Mouse (Mus musculus): Measurements from ENCODE around the gene Mafk. TPM values are rescaled to one million over a fixed set of nuclear protein-coding genes. Genes with fewer than 3 reads are reported as not detected.

Mafk gene
- polyA plus RNA-seq, 1 experiment from 2014 or later = 24.9 TPM

DNA sequence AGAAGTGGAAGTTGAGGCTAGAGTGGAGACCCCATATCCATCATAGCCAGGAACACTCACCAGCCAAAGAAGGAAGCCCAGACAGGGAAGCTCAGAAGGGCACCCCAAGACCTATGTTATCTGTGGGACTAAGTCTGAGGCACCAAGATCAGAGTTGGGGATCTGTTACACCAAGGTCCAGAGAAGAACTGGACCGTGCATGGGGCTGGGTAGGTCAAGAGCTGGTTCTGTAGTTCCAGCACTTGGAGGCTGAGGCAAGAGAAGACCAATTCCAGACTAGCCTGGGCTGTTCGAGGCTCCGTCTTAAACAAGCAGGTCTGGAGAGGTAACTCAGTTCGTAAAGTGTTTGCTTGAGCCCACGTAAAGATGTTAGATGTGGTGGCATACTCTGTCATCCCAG is 2.8 kb downstream of the Mafk start:
- H3K9ac ChIP-seq (ENCODE audit: low read length) = no peak overlapping the region
- ATAC-seq (replicated peaks; ENCODE audit: extremely low read depth, insufficient read depth, low FRiP score) = no peak
- H3K9me3 ChIP-seq (replicated peaks; ENCODE audit: control insufficient read depth, low read length) = no peaks in the 10 kb centered on the region
- H3K4me1 ChIP-seq (ENCODE audit: control insufficient read depth, insufficient read depth, low read length) = peaks cover 70% of the 10 kb centered on the region
- WGBS = 86% methylated on average over 5 of the region's 5 CpGs
- peak overlapping the region; percentile 99 for H3K4me2 ChIP-seq (ENCODE audit: low read depth, low read length)
- H3K36me3 ChIP-seq (ENCODE audit: control insufficient read depth, insufficient read depth) = peaks cover under 1% of the 10 kb centered on the region; the same call in 1 of the 2 replicates
- peak overlapping the region; percentile 93 for H3K27ac ChIP-seq (ENCODE audit: low read length)
- no peaks in the 10 kb centered on the region for H3K27me3 ChIP-seq (ENCODE audit: control insufficient read depth, insufficient read depth, low read length)
- H3K4me3 ChIP-seq (ENCODE audit: low read length) = no peak overlapping the region

DNA sequence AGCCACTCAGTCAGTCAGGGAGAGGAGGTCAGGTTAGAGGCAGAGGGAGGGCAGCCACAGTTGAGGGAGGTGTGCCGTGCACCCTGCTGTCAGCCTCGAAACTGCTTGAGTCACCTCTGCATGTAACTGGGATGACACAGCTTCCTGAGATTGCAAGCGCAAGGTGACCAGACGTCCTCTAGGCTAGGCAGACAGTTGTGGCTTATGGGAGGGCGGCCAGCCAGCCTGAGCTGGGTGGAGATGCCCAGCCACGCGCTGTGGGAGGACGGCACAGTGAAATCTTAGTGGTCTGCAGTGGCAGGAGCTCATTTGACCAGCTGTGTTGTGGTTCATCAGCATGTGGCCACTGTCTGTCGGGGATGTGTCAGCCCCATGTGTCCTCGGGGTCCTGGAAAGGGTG is 3.6 kb downstream of the Mafk start:
- Histone ChIP-seq H3K4me3 (ENCODE audit: low read length) (peak overlapping the region; percentile 9; the same call in 1 of the 2 replicates), H3K4me1 (ENCODE audit: control insufficient read depth, insufficient read depth, low read length) (peaks cover 71% of the 10 kb centered on the region), H3K9ac (ENCODE audit: low read length) (peak overlapping the region; percentile 79), H3K4me2 (ENCODE audit: low read depth, low read length) (peak overlapping the region; percentile 28), H3K27ac (ENCODE audit: low read length) (peak overlapping the region; percentile 98), H3K36me3 (ENCODE audit: control insufficient read depth, insufficient read depth) (peaks cover 8% of the 10 kb centered on the region), H3K9me3 (replicated peaks; ENCODE audit: control insufficient read depth, low read length) (no peaks in the 10 kb centered on the region), H3K27me3 (ENCODE audit: control insufficient read depth, insufficient read depth, low read length) (no peaks in the 10 kb centered on the region)
- ATAC-seq (replicated peaks; ENCODE audit: extremely low read depth, insufficient read depth, low FRiP score) = no peak
- 33% methylated on average over 10 of the region's 10 CpGs for WGBS

DNA sequence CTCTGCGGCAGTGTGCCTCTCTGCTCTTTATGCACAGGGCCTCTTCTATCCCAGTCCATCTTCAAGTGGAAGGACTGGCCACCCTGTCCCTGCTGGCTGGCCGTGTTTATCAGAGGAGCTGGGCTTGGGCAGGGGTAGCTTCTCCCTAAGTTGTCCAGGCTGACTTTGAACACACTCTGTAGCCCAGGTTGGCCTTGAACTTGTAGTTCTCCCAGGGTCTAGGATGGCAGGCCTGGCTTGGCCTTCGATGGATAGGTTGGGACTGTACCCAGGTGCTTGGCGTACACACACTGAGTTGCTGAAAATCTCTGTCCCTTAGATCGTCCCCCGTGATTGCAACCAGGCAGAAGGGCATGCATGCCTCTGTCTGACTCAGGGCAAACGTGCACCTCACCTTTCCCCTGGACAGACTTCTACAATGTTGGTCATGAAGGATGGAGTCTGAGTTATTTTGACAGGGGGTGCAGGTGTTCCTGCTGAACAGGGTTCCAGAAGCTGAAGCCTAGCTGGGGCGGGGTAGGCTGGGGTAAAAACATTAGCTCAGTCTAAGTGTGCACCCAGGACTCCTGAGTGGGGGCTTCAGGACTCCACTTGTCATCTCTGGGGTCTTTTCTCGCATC is 4.8 kb downstream of the Mafk start:
- H3K27me3 ChIP-seq (ENCODE audit: control insufficient read depth, insufficient read depth, low read length) = no peaks in the 10 kb centered on the region
- H3K9me3 ChIP-seq (replicated peaks; ENCODE audit: control insufficient read depth, low read length) = no peaks in the 10 kb centered on the region
- peaks cover 72% of the 10 kb centered on the region for H3K4me1 ChIP-seq (ENCODE audit: control insufficient read depth, insufficient read depth, low read length)
- peak overlapping the region; percentile 79 for H3K9ac ChIP-seq (ENCODE audit: low read length)
- peak overlapping the region; percentile 66 for H3K4me2 ChIP-seq (ENCODE audit: low read depth, low read length)
- WGBS = 67% methylated on average over 9 of the region's 9 CpGs
- H3K4me3 ChIP-seq (ENCODE audit: low read length) = no peak overlapping the region
- no peak for ATAC-seq (replicated peaks; ENCODE audit: extremely low read depth, insufficient read depth, low FRiP score)
- peak overlapping the region; percentile 98 for H3K27ac ChIP-seq (ENCODE audit: low read length)
- H3K36me3 ChIP-seq (ENCODE audit: control insufficient read depth, insufficient read depth) = peaks cover 18% of the 10 kb centered on the region

DNA sequence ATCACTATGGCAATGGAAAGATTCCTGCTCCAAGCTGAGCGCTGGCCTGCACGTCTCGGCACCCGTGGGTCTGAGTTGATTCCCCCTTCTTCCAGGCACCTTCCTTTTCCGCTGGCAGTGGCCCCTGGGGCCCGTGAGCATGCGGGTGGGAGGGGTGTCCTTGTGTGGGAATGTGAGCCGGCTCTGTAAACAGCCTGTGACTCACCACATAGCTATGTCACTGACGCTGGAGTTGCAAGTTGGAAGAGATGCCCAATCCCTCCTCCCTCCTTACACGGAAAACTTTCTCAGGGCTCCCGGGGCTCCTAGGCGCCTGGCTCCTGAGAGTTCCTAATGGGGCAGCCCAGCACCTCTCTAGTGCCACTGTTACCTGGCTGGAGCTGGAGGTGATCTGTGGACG is 5.6 kb downstream of the Mafk start:
- Histone ChIP-seq H3K4me1 (ENCODE audit: control insufficient read depth, insufficient read depth, low read length) (peaks cover 71% of the 10 kb centered on the region), H3K36me3 (ENCODE audit: control insufficient read depth, insufficient read depth) (peaks cover 22% of the 10 kb centered on the region), H3K9ac (ENCODE audit: low read length) (peak overlapping the region; percentile 79), H3K27me3 (ENCODE audit: control insufficient read depth, insufficient read depth, low read length) (no peaks in the 10 kb centered on the region), H3K4me3 (ENCODE audit: low read length) (peak overlapping the region; percentile 38), H3K4me2 (ENCODE audit: low read depth, low read length) (peak overlapping the region; percentile 66), H3K27ac (ENCODE audit: low read length) (peak overlapping the region; percentile 98), H3K9me3 (replicated peaks; ENCODE audit: control insufficient read depth, low read length) (no peaks in the 10 kb centered on the region)
- 6% methylated on average over 13 of the region's 13 CpGs for WGBS
- peak; percentile 79 for ATAC-seq (replicated peaks; ENCODE audit: extremely low read depth, insufficient read depth, low FRiP score)

DNA sequence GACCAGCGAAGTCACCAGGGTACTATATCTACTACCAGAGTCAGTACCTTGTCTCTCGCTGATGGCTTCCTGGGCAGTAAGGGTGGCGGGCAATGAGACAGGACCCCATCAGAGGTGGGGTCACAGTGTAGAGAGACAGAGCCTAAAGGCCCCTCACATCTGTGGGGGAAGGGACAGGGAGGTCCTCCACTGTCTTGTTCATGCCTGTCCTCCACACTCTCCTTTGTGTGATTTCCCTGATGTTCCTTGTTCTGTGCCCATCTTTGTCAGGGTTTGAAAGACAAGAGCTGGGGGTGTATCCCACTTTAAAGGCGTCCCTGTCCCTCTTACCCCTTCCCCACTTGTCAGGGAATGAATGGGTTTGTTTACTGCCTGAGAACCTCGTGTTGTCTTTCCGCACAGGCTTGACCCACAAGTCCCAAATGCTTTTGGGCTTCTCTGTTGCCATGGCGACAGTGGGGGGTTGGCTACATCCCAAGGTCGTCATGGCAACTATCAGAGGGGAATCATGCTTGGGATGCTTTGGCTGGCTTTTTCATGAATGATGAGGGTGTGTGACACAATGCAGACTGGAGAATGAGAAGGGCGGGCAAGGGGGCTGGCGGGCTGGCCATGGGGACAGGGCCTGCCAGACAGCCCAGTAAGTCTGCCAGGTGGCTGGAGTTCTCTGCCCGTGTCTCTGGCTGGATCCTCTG is 6.3 kb downstream of the Mafk start:
- H3K27me3 ChIP-seq (ENCODE audit: control insufficient read depth, insufficient read depth, low read length) = no peaks in the 10 kb centered on the region
- peaks cover 66% of the 10 kb centered on the region for H3K4me1 ChIP-seq (ENCODE audit: control insufficient read depth, insufficient read depth, low read length)
- H3K36me3 ChIP-seq (ENCODE audit: control insufficient read depth, insufficient read depth) = peaks cover 22% of the 10 kb centered on the region
- no peaks in the 10 kb centered on the region for H3K9me3 ChIP-seq (replicated peaks; ENCODE audit: control insufficient read depth, low read length)
- H3K4me2 ChIP-seq (ENCODE audit: low read depth, low read length) = peak overlapping the region; percentile 66
- peak overlapping the region; percentile 38 for H3K4me3 ChIP-seq (ENCODE audit: low read length)
- peak overlapping the region; percentile 98 for H3K27ac ChIP-seq (ENCODE audit: low read length)
- peak; percentile 56 for ATAC-seq (replicated peaks; ENCODE audit: extremely low read depth, insufficient read depth, low FRiP score)
- WGBS = 18% methylated on average over 11 of the region's 11 CpGs
- peak overlapping the region; percentile 72 for H3K9ac ChIP-seq (ENCODE audit: low read length)

DNA sequence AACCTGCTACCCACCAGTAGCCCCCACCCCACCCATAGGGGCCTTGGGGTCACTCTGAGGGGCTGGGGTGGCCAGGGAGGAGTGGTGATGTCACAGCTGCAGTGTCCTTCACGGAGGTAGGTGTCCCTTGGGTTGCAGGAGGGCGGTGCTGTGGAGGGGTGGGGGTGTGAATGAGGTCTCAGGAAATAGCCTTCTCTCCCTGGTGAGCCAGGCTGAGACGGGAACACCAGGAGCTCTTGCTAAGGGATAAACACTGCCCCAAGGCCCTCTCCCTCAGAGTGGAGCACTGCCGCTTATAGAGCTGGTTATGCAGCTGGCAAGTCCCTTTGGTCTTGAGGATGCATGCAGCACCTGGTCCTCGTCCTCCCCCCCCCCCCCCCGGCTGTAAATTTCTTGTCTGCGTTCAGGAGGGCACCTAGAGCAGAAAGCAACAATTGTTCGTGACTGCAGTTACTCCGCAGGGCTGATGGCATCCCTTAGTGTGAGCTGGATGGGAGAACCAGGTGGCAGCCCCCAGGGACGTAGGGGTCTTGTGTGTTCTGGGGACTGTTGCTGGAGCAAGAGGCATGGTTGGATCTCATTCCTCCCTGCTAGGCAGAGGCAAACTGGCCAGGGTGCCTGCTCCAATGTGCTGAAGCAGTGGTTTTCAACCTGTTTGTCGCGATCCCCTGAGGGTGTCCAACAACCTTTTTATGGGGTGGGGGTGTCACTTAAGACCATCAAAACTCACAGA is 7.0 kb downstream of the Mafk start:
- peak overlapping the region; percentile 52 for H3K4me2 ChIP-seq (ENCODE audit: low read depth, low read length)
- peak overlapping the region; percentile 72 for H3K9ac ChIP-seq (ENCODE audit: low read length)
- H3K27me3 ChIP-seq (ENCODE audit: control insufficient read depth, insufficient read depth, low read length) = no peaks in the 10 kb centered on the region
- ATAC-seq (replicated peaks; ENCODE audit: extremely low read depth, insufficient read depth, low FRiP score) = peak; percentile 10; the same call in 1 of the 2 replicates
- H3K9me3 ChIP-seq (replicated peaks; ENCODE audit: control insufficient read depth, low read length) = no peaks in the 10 kb centered on the region
- WGBS = 37% methylated on average over 12 of the region's 12 CpGs
- peak overlapping the region; percentile 22 for H3K4me3 ChIP-seq (ENCODE audit: low read length)
- H3K4me1 ChIP-seq (ENCODE audit: control insufficient read depth, insufficient read depth, low read length) = peaks cover 63% of the 10 kb centered on the region
- H3K27ac ChIP-seq (ENCODE audit: low read length) = peak overlapping the region; percentile 98
- H3K36me3 ChIP-seq (ENCODE audit: control insufficient read depth, insufficient read depth) = peaks cover 22% of the 10 kb centered on the region

DNA sequence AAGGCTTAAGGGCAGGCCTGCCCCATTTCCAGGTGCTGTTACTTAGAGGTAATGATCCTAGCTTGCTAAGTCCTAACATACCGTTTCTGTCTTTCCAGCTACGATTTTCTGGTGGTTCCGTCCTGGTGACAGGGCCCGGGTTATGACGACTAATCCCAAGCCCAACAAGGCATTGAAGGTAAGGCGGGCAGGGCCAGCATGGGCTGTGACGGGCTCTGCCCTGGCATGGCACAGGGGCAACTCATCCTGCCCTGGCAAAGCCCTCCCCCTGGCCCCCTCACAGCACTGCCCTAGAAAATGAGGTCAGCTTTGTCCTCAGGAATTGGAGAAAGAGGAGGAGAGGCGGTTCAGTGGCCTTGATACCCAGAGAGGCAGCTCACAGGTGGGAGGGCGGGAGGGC is 7.7 kb downstream of the Mafk start:
- no peak overlapping the region for H3K4me3 ChIP-seq (ENCODE audit: low read length)
- H3K4me1 ChIP-seq (ENCODE audit: control insufficient read depth, insufficient read depth, low read length) = peaks cover 63% of the 10 kb centered on the region
- no peaks in the 10 kb centered on the region for H3K9me3 ChIP-seq (replicated peaks; ENCODE audit: control insufficient read depth, low read length)
- peaks cover 22% of the 10 kb centered on the region for H3K36me3 ChIP-seq (ENCODE audit: control insufficient read depth, insufficient read depth)
- no peak overlapping the region for H3K4me2 ChIP-seq (ENCODE audit: low read depth, low read length)
- no peaks in the 10 kb centered on the region for H3K27me3 ChIP-seq (ENCODE audit: control insufficient read depth, insufficient read depth, low read length)
- WGBS = 90% methylated on average over 9 of the region's 9 CpGs
- 0 out of 2 replicates have a peak overlapping the region, but pooled peaks have one; percentile 32 for H3K27ac ChIP-seq (ENCODE audit: low read length)
- H3K9ac ChIP-seq (ENCODE audit: low read length) = peak overlapping the region; percentile 72; the same call in 1 of the 2 replicates
- no peak for ATAC-seq (replicated peaks; ENCODE audit: extremely low read depth, insufficient read depth, low FRiP score)

DNA sequence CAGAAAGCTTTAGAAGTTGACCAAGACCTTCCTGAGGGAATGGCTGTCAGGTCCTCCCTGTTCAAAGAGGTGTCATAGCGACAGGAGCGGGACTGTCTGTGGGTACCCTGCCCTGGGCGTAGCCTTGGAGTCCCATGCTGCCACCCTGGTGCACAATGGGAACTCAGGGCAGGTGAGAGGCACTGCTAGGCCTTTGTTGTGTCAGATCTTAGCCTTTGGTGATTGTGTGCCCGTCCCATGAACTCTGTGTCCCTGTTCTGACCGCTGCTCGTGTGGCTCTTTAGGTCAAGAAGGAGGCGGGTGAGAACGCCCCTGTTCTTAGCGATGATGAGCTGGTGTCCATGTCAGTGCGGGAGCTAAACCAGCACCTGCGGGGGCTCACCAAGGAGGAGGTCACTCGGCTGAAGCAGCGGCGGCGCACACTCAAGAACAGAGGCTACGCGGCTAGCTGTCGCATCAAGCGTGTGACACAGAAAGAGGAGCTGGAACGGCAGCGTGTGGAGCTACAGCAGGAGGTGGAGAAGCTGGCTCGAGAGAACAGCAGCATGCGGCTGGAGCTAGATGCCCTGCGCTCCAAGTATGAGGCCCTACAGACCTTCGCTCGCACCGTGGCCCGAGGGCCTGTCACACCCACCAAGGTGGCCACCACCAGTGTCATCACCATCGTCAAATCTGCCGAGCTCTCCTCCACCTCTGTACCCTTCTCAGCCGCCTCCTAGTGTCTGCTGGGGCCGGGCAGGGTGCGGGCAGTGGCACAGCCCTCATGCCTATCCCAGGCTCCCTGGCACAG is 8.7 kb downstream of the Mafk start:
- H3K36me3 ChIP-seq (ENCODE audit: control insufficient read depth, insufficient read depth) = peaks cover 22% of the 10 kb centered on the region
- H3K9me3 ChIP-seq (replicated peaks; ENCODE audit: control insufficient read depth, low read length) = no peaks in the 10 kb centered on the region
- ATAC-seq (replicated peaks; ENCODE audit: extremely low read depth, insufficient read depth, low FRiP score) = no peak
- 89% methylated on average over 33 of the region's 33 CpGs for WGBS
- no peak overlapping the region for H3K4me3 ChIP-seq (ENCODE audit: low read length)
- no peak overlapping the region for H3K27ac ChIP-seq (ENCODE audit: low read length)
- H3K4me2 ChIP-seq (ENCODE audit: low read depth, low read length) = no peak overlapping the region
- peaks cover 61% of the 10 kb centered on the region for H3K4me1 ChIP-seq (ENCODE audit: control insufficient read depth, insufficient read depth, low read length)
- no peaks in the 10 kb centered on the region for H3K27me3 ChIP-seq (ENCODE audit: control insufficient read depth, insufficient read depth, low read length)
- H3K9ac ChIP-seq (ENCODE audit: low read length) = no peak overlapping the region
